Mouse (Mus musculus) liver, postnatal 0 days (tissue): Measurements from ENCODE around the gene Cd6.

Experiments
- CTCF ChIP-seq: sonication (generic); IDR thresholded peaks from 2 replicates; pipeline ENCODE4 v1.5.1; 2016; ENCODE audit warnings: antibody characterized with exemption, low read depth
- EP300 ChIP-seq: IDR thresholded peaks from 2 replicates; pipeline ENCODE4 v1.6.1; 2016; ENCODE audit warnings: antibody characterized with exemption, low read depth, mild to moderate bottlenecking

GRCm38 (mm10) chr19:10808524-10809233, 21.2 kb downstream of the Cd6 start:
- TF ChIP-seq CTCF = no peak
- TF ChIP-seq EP300 = no peak
